Mouse (Mus musculus) CH12.LX (cell line): ENCODE measurements around the gene Tnfrsf21.

Source experiments
- BHLHE40 ChIP-seq: IDR thresholded peaks from 2 replicates; pipeline ENCODE4 v1.6.1; 2011; ENCODE audit warnings: mild to moderate bottlenecking, low read depth, low read length, improper control_type of control experiment
- CHD2 ChIP-seq: IDR thresholded peaks from 2 replicates; pipeline ENCODE4 v1.6.1; 2011; ENCODE audit warnings: low read length, improper control_type of control experiment
- CTCF ChIP-seq, 2 experiments: IDR thresholded peaks in 1 of 2; conservative IDR thresholded peaks in 1 of 2; 2 replicates each; pipeline ENCODE4 v1.5.1; 2011 to 2012; ENCODE audit warnings: low read depth in 2 of 2, low read length in 2 of 2, improper control_type of control experiment in 1 of 2, inconsistent platforms in 1 of 2, mild to moderate bottlenecking in 1 of 2, moderate library complexity in 1 of 2
- ETS1 ChIP-seq: conservative IDR thresholded peaks from 2 replicates; pipeline ENCODE4 v1.6.1; 2012; ENCODE audit warnings: low read depth, mild to moderate bottlenecking, inconsistent platforms, low read length, improper control_type of control experiment, moderate library complexity
- JUND ChIP-seq: conservative IDR thresholded peaks from 2 replicates; pipeline ENCODE4 v1.6.1; 2011; ENCODE audit warnings: low read depth, low read length, improper control_type of control experiment
- KAT2A ChIP-seq: IDR thresholded peaks from 2 replicates; pipeline ENCODE4 v1.6.1; 2012; ENCODE audit warnings: low read length, improper control_type of control experiment, inconsistent platforms; ENCODE audit not compliant: insufficient replicate concordance
- MAZ ChIP-seq: IDR thresholded peaks from 2 replicates; pipeline ENCODE4 v1.6.1; 2012; ENCODE audit warnings: low read depth, mild to moderate bottlenecking, inconsistent platforms, low read length, improper control_type of control experiment, moderate library complexity
- MYC ChIP-seq: IDR thresholded peaks from 2 replicates; pipeline ENCODE4 v1.6.1; 2011; ENCODE audit warnings: low read depth, mild to moderate bottlenecking, improper control_type of control experiment, low read length
- NRF1 ChIP-seq: IDR thresholded peaks from 2 replicates; pipeline ENCODE4 v1.6.1; 2014; ENCODE audit warnings: low read depth, mild to moderate bottlenecking, inconsistent platforms, low read length, improper control_type of control experiment, moderate library complexity
- POLR2A ChIP-seq: IDR thresholded peaks from 2 replicates; pipeline ENCODE4 v1.6.1; 2011; ENCODE audit warnings: low read depth, mild to moderate bottlenecking, improper control_type of control experiment, low read length
- RCOR1 ChIP-seq: conservative IDR thresholded peaks from 2 replicates; pipeline ENCODE4 v1.6.1; 2012; ENCODE audit warnings: low read depth, mild to moderate bottlenecking, inconsistent platforms, low read length, improper control_type of control experiment
- TCF12 ChIP-seq: IDR thresholded peaks from 2 replicates; pipeline ENCODE4 v1.6.1; 2014; ENCODE audit warnings: low read depth, mild to moderate bottlenecking, inconsistent platforms, low read length, improper control_type of control experiment

GRCm38 (mm10) chr17:42977766-42978165 is 38.6 kb upstream of the Tnfrsf21 start:
- TF ChIP-seq CTCF (conservative IDR thresholded peaks at IDR 0.05 in 1 of 2, IDR thresholded peaks at IDR 0.05 in 1 of 2; ENCODE audit: low read depth in 2 of 2, low read length in 2 of 2) = no peak
- TF ChIP-seq POLR2A = no peak
- no peak for TF ChIP-seq ETS1
- no peak for TF ChIP-seq MAZ
- TF ChIP-seq RCOR1 = no peak
- TF ChIP-seq NRF1 = no peak
- no peak for TF ChIP-seq CHD2
- no peak for TF ChIP-seq TCF12
- no peak for TF ChIP-seq BHLHE40
- TF ChIP-seq KAT2A = no peak
- TF ChIP-seq JUND = no peak
- TF ChIP-seq MYC = no peak
